Mouse (Mus musculus) spleen, adult 18-20 months (tissue): ENCODE results near the gene Chst2.

ENCODE experiments used
- DNase-seq, 2 experiments: peaks; one replicate each; pipeline ENCODE4 v3.0.0; 2022; ENCODE audit warnings: mixed read lengths in 2 of 2

Gene Chst2

DNA sequence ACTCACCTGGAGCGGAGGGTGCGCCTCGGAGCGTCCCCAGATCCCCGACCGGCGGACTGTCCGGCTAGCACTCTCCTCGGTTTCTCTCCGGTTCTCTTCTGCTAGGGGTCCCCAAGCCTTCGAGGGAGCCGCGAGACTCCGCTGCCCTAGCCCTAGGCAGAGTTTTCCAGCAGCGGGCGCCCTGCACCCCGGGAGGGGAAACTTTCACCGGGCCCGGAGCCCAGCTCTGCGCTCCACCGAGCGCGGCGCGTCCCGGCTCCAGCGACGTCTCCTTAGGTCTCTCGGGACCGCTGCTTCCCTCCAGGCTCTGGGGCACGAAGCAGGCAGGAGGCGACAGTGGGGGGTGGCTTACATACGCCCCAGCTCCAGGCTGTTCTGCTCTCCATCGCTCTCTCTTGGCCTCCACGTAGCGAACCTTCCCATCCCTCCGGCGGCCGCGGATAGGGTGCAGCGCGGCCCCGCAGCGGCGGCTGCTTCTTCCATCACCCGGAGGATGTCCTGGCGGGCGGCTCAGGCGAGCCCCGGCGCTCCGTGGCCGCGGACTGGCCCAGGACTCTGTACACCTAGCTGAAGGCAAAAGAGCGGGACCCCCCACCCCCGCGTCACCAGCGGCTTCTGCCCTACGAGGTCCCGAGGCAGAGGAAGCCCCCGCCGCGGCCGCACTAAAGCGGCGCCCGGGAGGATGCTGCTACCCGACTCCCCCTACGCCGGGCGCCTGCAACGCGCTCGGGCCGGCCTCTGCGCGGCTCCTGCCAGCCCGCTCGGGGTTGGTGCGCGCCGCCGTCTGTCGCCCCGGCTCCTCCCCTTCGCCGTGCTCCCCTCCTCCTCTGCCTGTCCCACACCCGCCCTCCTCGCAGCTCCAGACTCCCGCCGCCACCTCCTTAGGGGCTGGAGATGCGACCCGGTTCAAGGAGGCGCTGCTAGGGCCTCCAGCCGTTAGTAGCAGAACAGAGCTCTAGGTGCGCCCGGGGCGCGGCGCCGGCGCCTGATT is at the start of gene Chst2:
Gene Chst2, minus strand, starts transcription at position 152 of the 991 bp plus-strand sequence.
- peak; percentile 30 to 41 for DNase-seq

DNA sequence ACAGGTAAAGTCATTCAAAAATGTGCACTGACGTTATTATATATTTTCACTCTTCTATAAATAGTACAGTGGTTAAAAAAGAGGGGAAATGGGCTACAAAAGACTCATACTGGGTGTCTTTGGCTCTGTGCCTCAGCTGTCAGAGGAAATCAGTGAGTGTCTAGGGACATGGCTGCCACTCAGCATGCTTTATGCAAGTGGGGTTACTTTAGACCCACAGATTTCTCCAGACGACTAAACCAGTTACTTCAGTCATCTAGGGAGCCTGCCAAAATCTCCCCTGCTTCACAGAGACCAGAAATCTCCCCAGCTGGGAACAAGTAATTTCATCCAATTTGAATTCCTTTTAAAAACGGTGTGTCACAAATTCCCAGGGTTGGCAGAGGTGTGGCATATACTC is 45.4 kb upstream of the Chst2 start:
- DNase-seq: no peak

DNA sequence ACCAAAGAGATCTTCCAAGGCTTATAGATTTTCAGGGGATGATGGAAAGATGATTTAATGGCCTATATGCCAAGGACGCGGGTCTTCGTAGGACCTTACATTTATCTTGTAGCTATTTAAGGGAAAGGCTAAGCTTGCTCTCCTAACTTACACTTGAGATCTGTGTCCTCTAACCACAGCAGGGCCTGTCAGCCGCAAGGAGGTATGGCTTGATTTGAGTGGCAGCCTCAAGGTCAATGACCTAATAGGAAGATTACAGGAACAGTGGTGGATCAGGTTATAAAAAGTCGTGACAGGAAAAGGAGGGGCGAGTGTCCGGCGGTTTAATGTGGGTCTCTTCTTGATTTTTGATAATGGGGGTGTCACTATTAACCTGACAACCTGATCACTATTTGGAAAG is 44.1 kb upstream of the Chst2 start:
- no peak for DNase-seq

DNA sequence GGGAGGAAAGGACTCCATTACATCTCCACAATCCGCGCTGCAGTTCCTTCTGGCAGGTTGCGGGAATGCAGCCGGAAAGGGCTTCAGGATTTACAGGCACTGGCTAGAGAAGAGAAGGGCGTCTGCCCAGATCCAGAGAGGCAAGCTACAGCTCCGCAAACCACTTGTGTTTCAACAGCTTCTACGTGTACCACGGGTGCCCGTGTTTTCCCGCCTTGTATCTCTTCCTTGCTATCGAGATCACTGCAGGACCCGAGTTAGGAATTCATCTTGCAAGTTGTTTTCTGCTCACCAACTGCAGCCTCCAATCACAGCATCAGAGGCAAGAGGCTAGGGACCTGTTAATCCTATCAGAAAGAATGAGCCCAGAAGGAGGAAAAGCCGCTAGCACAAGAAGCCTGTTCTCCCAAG is 35.8 kb upstream of the Chst2 start:
- no peak for DNase-seq

DNA sequence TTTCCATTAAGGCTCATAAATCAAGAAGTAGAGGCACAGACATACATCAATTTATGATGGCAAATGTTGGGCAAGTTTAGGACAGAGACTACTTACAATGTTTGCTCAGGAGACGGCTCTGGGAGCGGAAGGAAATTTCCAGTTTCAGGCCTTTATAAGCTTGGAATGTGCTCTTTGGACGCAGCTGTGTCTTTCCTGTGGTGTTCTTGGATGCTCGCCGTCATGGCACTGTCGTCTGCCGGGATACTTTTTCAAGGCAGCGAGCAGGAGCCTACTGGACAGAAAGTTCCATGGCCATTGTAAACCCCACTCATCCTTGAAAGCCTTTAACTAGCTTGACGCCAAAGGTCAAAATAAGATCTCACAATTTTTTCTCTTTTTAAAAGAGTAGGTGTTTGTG is 31.4 kb upstream of the Chst2 start:
- no peak for DNase-seq

DNA sequence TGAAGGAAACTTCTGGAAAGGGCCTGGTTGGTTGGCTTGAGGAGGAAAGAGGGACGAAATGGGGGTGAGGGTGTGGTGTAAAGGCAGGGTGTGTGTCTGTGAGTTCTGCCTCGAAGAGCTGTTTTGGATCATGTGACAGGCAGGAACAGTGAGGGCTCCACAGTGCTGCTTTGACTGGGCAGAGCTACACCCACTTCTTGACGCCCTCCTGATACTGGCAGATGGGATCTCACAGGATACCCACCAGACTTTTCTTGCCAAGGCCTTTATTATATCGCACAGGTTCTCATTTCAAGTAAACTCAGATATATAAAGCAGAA is 29.7 kb upstream of the Chst2 start:
- no peak for DNase-seq

DNA sequence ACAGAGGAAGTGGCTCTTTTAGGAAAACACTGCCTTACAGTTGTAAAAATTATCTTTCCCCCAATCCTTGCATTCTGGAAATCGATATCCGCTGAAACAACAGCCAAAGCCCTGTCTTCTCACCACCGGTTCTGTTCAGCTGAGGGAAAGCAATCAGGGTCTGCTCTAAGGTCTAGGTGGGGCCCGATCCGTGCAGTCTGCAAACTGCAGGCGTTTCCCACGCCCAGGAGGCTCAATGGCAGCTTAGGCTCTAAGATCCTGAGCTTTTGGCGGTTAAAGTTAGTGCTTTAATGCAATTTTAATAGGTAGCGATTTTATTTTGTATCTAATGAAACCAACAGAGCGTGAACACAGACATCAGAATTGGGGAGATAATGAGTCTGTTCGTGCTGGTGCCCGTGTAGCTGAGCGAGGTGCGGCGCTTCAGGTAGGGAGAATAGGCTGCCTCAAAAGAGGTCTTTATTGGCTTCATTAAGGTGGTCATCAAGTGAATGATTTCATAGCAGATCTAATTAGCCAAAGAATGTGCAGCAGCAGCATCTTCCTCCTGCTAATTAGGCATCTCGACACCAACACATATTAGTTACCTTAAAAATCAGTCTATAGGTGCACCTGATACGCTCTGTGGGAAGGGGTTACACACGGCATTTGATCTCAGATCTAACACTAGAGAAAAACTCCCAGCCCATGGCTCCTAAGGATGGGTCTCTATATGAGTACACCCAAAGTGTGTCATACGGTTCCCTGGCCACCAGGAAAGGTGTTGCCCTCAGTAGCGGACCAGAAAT is 29.2 kb upstream of the Chst2 start:
- no peak for DNase-seq

DNA sequence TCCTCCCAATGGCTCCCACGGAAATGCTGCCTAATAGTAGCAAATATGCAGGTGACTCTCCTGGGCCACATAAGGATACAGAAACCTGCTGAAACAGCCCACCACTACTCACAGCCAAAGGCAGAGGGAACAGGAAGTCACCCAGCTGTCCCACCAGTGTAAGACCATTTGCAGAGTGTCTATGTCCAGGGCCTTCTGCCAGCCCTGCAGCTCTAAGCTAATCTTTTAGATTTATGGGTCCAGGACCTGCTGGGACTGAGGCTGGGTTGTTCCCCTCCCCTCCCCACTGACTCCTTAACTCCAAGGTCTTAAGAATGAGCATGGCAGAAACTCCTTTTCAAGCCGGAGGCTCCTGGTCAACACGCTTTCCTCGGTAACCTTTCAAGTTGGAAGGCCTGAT is 21.8 kb upstream of the Chst2 start:
- no peak for DNase-seq

DNA sequence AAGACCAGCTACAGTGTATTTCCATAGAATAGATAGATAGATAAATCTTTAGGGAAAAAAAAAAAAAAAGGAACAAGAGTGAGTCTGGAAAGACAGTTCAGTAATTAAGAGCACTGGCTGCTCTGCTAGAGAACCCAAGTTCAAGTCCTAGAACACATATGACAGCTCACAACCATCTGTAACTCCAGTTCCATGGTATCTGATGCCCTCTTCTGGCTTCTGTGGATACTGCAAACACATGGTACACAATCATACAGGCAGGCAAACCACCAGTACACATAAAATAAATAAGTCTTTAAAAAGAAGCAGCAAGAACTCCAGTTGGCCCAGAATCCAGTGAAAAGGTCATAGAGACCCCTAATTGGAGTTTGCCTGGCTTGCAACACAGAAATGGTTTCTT is 7.4 kb upstream of the Chst2 start:
- no peak for DNase-seq

DNA sequence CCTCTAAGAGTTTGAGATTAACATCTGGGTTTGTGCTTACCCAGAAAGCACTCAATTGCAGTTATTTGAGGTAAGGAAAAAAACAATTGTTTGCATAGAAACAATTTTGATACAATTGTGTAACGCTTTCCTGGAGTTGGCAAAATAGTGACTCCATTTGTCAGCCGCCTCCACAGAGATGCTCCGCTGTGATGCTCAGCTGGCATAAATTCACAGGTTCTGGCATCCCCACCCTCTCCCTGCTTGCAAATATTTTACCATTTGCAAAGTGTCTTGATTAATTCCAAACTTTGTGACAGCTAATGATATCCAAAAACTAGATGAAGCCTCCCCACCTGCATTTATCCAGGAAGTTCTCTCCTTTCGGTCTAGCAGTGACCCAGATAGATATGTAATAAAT is 5.5 kb upstream of the Chst2 start:
- no peak for DNase-seq

DNA sequence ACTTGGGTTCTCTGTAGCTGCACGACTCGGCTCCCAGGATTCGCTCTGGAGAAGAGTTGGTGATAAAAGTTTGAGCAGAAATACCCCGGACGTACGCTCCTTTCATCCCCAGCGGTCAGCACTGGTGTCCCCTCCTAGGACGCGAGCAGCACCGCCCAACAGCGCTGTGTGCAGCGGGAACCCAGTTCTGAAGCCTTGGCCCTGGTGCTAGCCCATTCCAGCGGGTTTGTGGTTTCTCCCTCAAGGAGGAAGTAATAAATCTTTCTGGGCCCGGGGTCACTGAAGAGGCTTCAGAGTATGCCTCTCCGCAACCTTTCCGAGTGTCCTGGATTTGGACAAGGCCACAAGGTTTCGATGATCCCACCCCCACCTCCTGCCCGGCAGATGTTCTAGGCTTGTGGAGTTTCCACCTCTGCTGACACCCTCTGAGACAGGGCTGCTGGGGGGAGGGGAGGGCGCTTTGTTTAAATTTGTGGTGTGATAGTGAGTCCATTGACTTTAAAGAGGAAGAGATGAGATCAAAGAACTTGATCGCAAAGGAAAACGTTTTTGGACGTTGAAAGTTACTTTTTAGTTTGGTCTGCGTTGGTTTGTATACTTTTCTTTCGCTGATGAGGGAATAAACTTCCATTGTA is 1.2 kb upstream of the Chst2 start:
- DNase-seq: peak in 1 of 2 experiments; percentile 4

DNA sequence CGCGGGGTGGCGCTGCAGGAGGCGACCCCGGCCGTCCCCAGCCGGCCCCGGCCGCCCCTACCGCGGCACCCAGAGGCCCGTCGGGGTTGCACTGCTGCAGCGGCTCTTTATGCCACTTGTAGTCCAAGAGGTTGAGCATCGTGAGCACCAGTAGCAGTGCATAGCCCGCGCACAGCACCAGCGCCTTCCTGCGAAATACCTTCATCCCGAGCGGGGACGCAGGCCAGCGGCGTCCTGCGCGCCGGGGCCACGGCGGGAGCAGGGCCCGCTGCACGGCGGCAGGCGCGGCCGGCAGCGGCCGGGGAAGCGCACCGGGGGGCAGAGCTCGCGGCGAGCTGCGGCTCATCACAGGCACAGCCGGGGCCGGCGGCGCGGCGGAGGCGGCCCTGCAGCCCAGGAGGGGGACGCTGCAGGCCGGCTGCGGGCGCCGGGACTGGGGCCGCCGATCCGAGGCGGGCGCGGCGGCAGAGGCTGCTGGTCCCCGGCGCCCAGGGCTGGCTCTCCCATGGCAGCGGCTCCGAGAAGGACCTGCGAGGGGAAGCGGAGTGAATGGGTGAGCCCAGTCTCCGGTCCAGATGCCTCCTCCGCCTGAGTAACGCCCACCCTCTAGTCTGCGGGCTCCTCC is 464 bp downstream of the Chst2 start:
- peak in 1 of 2 experiments; percentile 8 for DNase-seq

DNA sequence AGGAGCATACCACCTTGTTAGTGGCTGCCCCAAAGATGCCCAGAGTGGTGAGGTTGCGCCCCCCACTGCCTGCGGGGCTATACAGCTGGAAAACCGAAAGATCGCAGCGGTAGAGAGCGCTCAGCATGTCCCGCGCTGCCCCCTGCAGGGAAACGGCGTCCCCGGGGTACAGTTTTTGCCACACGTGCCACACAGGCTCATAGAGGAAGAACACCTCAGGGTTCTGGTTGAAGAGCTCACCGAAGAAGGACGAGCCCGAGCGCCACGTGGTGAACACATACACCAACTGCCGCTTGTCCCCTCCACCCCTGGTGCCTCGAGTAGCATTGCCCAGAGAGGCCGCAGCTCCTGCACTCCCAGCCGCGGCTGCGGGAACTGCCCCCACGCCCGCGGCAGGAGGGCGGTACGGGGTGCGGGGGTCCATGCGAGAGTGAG is 994 bp downstream of the Chst2 start:
- peak; percentile 32 to 48 for DNase-seq

DNA sequence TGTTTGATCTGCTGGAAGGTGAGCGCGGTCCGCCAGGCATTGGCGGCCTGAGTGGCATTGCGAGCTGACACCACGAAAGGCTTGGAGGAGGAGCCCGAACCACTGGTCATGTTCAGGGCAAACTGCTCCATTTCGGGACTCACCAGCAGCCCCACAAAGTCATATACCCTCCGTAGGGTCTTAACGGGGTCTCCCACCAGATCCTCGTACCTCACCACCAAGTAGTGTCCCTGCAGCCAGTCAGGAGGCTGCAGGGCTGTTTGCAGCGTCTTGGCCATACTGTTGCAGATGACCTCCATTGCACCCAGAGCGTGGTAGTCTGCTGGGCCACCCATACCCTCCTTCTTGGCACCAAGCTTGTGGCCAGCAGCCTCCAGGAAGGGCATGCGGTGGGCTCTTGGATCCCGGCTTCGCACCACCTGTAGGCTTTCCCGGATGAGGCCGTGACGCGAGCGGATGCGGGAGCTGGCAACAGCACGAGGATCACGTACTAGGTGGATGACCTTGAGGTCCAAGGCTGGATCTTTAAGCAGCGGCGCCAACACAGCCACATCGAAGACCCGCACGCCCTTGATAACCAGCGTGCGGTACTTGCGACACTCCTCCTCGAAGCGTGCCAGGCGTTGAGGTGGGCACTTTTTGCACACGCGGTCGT is 1.6 kb downstream of the Chst2 start:
- DNase-seq: no peak

DNA sequence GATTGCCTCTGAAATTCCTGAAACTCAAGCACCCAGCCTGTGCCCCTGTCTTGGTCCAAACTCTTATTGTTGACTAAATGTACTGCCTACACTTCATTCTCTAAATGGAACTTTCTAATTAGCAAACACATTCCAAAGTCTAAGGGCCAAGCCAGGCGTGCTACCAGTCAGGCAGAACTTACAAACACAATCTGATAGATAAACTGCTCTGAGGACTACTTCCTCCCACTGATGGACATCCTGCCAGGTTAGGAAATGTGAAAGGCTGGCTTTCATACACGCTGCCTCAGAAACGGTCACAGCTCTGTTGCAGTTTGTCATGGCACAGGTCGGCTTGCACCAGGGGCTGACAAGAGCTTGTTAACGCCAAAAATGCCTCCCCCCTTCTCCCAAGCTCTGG is 4.8 kb downstream of the Chst2 start:
- no peak for DNase-seq

DNA sequence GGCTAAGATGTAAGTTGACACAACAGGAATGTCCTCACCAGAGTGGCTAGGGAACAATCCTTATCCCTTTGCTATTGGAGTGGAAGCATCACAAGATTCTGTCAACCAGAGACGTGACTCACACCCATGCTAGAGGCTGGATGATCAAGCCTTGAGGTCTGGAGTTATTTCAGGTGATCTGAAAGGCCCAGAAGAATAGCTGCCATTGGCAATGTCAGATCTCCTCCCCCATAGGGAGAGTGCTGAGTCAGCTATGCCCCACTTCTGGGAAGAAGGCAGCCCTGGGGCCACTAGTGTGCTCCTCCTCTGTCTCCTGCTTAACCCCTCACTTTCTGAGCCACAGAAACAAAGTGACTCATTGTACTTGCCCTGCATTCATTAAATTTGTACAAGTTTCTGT is 14.5 kb downstream of the Chst2 start:
- no peak for DNase-seq

DNA sequence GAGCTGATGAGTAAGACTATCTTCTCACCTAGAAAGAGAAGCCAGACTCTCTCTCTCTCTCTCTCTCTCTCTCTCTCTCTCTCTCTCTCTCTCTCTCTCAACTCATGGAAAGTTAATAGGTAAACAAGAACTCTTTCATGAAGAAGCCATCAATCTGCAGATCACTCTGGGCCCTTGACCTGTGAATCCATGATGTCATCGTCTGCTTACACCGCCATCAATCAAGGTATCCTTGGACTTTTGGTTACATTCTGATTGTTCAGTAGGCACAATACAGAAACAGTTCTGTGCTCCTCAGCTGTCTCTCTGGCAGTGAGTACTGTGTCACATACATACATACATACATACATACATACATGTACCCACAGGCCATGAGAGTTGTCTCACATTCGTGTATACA is 16.6 kb downstream of the Chst2 start:
- DNase-seq: no peak

DNA sequence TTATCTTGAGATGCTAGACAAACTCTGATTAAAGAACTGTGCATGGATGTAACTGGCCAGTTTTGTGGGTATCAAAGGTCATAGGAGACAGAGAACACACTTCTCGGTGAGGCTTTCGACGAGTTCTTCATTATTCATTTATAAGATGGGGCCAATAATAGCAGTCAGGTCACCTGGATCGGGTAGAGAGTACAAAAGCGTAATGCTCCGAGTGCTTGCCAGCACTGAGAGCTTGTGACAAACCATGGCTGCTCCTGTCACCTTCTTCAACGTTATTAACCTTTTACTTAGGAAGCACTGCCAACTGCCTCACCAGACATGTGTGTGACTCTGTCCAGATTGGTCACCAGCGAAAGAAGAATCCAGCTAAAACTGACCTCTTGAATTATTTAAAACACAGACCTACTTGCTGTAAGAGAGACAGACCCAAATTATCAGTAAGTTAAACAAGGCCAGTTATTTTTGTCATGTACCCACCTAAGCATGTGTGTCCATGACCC is 18.6 kb downstream of the Chst2 start:
- no peak for DNase-seq

DNA sequence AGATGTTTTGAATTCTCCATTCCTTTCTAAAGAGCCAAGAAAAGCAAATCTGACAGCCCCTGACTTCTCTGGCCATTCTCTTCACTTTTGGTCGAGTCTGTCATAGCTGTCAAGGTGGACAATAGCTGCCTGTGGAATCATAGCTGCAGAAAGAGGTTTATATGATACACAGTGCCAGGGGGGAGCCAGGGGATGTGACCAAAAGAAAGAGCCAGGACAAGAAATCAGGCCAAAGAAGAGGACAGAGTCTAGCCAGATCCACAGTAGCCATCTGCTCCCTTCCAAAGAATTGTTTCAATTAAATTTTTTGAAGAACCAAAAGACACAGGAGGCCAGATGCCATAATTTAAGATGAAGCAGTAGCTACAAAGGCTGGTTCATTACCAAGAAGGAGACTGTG is 30.6 kb downstream of the Chst2 start:
- DNase-seq: no peak

DNA sequence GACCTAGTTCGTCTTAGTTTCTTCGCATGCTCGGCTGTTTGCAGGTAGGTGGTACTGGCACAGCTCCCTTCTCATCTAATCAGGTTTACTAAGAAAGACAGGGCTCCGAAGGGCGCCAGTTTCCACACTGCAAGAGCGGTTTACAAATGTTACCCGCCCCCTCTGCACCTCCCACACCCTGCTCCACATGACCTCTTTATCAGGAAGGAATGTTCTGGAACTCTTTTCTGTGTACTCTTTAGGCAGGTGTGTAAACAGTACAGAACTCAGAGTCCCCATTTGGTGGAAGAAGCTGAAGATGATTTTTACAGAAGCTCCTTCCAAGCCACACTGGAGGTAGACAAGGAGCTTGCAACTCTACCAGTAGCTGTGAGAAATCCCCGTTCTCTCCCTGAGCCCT is 31.2 kb downstream of the Chst2 start:
- DNase-seq: no peak

DNA sequence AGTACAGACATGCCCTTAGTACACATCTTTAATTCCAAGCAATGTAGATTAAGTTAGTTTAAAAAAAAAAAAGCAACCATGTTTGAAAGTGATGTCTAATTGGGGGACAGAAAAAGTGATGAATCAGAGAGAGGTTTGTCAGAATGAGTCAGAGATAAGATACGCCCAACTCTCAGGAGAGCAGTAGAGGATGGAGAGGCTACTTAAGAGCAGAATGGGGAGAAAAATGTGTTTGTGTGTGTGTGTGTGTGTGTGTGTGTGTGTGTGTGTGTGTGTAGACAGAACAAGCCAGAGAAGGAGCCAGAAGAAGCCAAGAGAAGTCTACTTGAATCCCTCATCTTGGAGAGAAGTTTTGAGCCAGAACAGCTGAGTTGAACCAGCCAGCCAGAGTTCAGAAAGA is 32.8 kb downstream of the Chst2 start:
- no peak for DNase-seq

DNA sequence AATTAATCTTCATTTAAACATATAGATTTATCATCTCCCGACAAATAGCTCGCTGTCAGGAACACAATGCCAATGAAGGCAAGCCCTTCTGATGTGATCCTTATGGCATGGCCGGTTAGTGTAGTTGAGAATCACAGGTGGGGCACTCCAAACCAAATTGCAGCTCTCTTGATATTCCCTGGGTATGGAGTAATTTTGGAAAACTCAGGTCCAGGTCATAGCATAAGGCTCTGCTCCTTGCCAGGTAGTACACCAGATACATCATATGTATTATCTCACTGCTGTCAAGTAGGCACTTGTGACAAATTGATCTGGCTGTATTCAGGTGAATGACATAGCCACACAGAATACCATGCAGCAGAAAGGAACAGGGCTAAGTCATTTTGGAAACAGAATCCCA is 40.6 kb downstream of the Chst2 start:
- DNase-seq: no peak
